Mouse (Mus musculus): ENCODE results near the gene Dcbld2.

- TF ChIP-seq CTCF (conservative IDR thresholded peaks at IDR 0.05 in 1 of 2, IDR thresholded peaks at IDR 0.05 in 1 of 2; ENCODE audit: low read depth in 2 of 2, low read length in 2 of 2) (no peak), NELFE (IDR thresholded peaks at IDR 0.05; ENCODE audit: low read depth, low read length) (no peak), ETS1 (conservative IDR thresholded peaks at IDR 0.05; ENCODE audit: low read depth, low read length) (no peak), SMC3 (IDR thresholded peaks at IDR 0.05; ENCODE audit: low read depth, low read length) (no peak), HCFC1 (IDR thresholded peaks at IDR 0.05; ENCODE audit: low read depth, low read length) (no peak), EP300 (IDR thresholded peaks at IDR 0.05; ENCODE audit: low read length) (no peak), POLR2A (IDR thresholded peaks at IDR 0.05; ENCODE audit: low read depth, low read length) (no peak), CHD2 (IDR thresholded peaks at IDR 0.05; ENCODE audit: low read length) (no peak), MXI1 (IDR thresholded peaks at IDR 0.05; ENCODE audit: low read depth, low read length) (no peak), MEF2A (IDR thresholded peaks at IDR 0.05; ENCODE audit: borderline replicate concordance, low read depth, low read length) (no peak), MYC (IDR thresholded peaks at IDR 0.05; ENCODE audit: low read depth, low read length) (no peak), MAZ (IDR thresholded peaks at IDR 0.05; ENCODE audit: low read depth, low read length) (no peak), POLR2AphosphoS2 (IDR thresholded peaks at IDR 0.05; ENCODE audit: low read depth, low read length) (no peak), E2F4 (IDR thresholded peaks at IDR 0.05; ENCODE audit: insufficient replicate concordance, low read depth, low read length) (no peak)
These were observed 88.5 kb downstream of the Dcbld2 start for GRCm38 (mm10) chr16:58496791-58497190.
